Mouse (Mus musculus) cerebellum, postnatal 4 days (tissue): Measurements from ENCODE around the gene Nxph4.

Source experiments
- DNase-seq, 2 experiments: peaks; one replicate each; pipeline ENCODE4 v3.0.0; 2022; ENCODE audit warnings: low spot score in 2 of 2, mixed read lengths in 1 of 2

Nxph4 gene

GRCm38 (mm10) chr10:127488856-127489255, 45.5 kb downstream of the Nxph4 start:
- no peak for DNase-seq

DNA sequence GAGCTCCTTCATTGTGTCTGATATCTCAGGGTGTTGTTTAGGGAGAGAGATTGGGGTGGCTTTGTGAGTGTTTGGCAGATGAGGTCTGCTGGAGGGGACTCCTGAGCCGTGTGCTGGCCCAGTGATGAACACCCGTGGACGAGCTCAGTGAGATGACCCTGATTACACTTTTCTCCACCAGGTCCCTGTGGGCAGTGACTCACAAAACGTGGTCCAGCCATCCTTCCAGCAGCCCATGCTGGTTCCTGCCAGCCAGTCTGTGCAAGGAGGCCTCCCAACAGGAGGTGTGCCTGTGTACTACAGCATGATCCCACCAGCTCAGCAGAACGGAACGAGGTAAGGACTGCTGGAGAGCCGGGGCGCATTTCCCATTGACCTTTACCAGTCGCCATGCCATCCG, 49.1 kb downstream of the Nxph4 start:
- DNase-seq = no peak

DNA sequence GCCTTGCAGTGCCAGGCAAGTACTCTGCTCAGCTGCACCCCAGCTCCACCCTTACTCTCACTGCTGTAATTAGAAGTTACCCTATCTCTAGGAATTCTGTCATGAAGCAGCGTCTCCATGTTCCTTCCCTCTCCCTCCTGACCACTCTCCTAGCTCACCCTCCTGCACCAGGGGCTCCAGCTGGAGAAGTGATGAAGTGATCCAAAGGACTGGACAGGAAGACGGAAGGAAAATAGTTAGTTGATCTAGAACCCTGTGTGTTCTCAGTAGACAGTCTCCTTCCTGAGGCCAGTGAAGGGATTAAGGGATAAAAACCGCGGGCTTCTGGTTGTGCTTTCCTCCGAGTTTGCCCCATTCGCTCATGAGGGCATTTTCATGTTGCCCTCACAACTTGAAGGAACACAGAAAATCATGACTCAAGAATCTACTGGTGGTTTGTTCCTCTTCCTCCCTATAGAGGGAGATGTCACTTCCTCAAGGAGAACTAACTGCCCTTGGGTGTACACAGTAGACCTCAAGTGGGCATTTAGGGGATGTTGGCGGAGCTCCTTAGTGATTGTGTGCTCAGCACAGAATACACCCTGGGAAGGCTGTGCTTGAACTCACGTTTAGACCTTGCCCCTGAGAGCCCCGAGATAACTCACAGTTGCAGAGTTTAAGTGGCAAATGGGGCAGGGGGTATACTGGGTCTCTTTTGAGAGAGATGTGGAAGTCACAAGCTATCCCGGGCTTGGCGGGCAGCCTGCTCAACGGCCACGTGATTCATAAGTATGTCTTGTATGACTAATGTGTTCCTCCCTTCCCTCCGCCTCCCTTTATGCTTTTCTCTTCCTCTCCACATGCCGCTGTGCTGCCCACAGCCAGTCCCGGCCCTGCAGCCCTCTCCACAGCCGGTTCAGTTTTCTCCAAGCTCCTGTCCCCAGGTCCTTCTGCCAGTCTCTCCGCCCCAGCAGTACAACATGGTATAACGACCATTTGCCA, 53.2 kb downstream of the Nxph4 start:
- DNase-seq = no peak

DNA sequence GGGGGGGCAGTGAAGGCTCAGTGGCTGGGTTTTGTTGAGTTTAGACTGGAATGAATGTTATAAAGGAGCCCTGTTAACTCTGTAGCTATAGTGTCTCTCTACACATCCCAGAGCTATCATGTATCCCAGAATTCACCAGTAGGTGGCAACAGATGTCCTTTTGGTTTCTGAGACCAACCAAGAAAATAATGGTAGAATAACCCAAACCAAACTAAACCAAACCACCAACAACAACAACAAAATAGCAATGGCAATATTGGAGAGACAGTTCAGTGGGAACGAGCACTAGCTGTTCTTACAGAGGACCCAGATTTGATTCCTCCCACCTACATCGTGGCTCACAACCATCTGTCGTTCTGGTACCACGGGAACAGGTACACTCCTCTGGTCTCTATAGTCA, 55.2 kb downstream of the Nxph4 start:
- peak in 1 of 2 experiments; percentile 32 for DNase-seq

DNA sequence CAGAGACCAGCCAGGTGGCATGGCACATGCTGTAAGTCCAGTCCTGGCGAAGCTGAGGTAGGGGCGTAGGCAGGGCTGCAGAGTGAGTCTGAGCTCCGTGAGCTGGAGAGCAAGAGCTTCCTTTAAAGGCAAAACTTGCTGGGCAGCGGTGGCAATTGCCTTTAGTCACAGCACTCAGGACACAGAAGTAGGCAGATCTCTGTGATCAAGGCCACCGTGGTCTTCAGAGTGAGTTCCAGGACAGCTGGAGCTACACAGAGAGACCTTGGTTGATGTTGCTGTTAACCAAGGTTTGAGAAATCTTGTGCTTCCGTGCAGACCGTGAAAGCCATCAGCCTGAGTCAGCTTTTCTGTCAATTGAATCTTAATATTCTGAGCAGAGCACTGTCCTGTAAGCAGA, 57.1 kb downstream of the Nxph4 start:
- no peak for DNase-seq

DNA sequence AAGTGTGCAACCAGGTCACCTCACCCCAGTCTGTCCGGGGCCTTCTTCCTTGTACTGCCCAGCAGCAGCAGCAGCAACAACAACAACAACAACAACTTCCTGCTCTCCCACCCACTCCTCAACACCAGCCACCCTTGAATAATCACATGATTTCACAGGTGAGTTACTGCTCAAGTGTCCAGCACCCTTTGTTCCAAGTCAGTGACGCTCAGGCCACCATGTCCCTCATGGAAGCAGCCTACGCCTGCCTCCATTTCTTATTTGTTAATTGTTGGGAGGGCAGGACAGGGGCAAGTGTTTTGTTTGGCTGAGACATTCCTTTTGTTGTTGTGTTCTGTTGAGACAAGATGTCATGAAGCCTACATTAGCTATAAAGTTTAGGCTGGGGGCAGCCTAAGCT, 57.8 kb downstream of the Nxph4 start:
- no peak for DNase-seq
